In genomic region chrX:74135263-74135662, GRCm38 (mm10) we compare ENCODE assay signal across 7 mouse cellular contexts. TPM values are rescaled to one million over a fixed set of nuclear protein-coding genes. Genes with fewer than 3 reads are reported as not detected.
DNase-seq lines count a peak whose midpoint lies in the region; ATAC-seq and TF ChIP-seq lines count a peak whose summit lies in the region.
"Not testable (repeated sequence)": the region's sequence is repeated elsewhere in the genome, so short reads cannot be mapped to it uniquely, and the experiment has no call there.

Gene Mecp2, minus strand, starts transcription at chrX:74135363.

- H3K4me1 ChIP-seq in embryonic fibroblast, embryonic 13.5 days (ENCODE audit: control insufficient read depth, insufficient read depth, low read length); limb, embryonic 13.5 days; midbrain, embryonic 15.5 days: not testable (repeated sequence)

- TF ChIP-seq CTCF in embryonic fibroblast, embryonic 13.5 days (IDR thresholded peaks at IDR 0.05; ENCODE audit: borderline replicate concordance, insufficient read depth, low read length); layer of hippocampus, adult 2 months (conservative IDR thresholded peaks at IDR 0.05): not testable (repeated sequence)

- not testable (repeated sequence) for H3K9me3 ChIP-seq in limb, embryonic 13.5 days; midbrain, embryonic 15.5 days

- ATAC-seq in limb, embryonic 13.5 days (ENCODE audit: low FRiP score, low read depth); midbrain, embryonic 15.5 days (replicated peaks): not testable (repeated sequence)

- H3K9ac ChIP-seq in limb, embryonic 13.5 days; midbrain, embryonic 15.5 days: not testable (repeated sequence)

- not testable (repeated sequence) for H3K36me3 ChIP-seq in limb, embryonic 13.5 days; midbrain, embryonic 15.5 days (replicated peaks)

- not testable (repeated sequence) for TF ChIP-seq POLR2A in embryonic fibroblast, embryonic 13.5 days (IDR thresholded peaks at IDR 0.05; ENCODE audit: low read depth, low read length)

- not testable (repeated sequence) for H3K27ac ChIP-seq in embryonic fibroblast, embryonic 13.5 days (ENCODE audit: insufficient read depth, low read length); layer of hippocampus, adult 2 months; limb, embryonic 13.5 days; midbrain, embryonic 15.5 days

- DNase-seq in adrenal gland, postnatal 14 days; gastrocnemius, postnatal 36 days; heart, postnatal 4 days; layer of hippocampus, adult 2 months (ENCODE audit: low spot score in 2 of 2): not testable (repeated sequence)

- WGBS in limb, embryonic 13.5 days, result 35% methylated on average over 1 of the region's 1 CpGs
- 30% methylated on average over 1 of the region's 1 CpGs for WGBS in midbrain, embryonic 15.5 days

- peaks cover 21% of the 10 kb centered on the region; the same call in 1 of the 2 replicates for H3K27me3 ChIP-seq in limb, embryonic 13.5 days
- H3K27me3 ChIP-seq in midbrain, embryonic 15.5 days (replicated peaks), result not testable (repeated sequence)

- intact Hi-C loops in gastrocnemius, postnatal 36 days (cut with DNase I), result not testable (repeated sequence)

- H3K4me2 ChIP-seq in limb, embryonic 13.5 days (replicated peaks); midbrain, embryonic 15.5 days: not testable (repeated sequence)

- H3K4me3 ChIP-seq in embryonic fibroblast, embryonic 13.5 days (ENCODE audit: insufficient read depth, low read length); layer of hippocampus, adult 2 months; limb, embryonic 13.5 days; midbrain, embryonic 15.5 days: not testable (repeated sequence)

RNA-seq across cellular contexts. Expression of gene Mecp2, which starts in this region (rescaled TPM):
- 31.6 and 36.4 TPM in 2 replicates for total RNA-seq in adrenal gland, postnatal 14 days (2021)
- polyA plus RNA-seq in embryonic fibroblast, embryonic 13.5 days (2011; ENCODE audit: insufficient read length, low read depth, missing spikeins), result 19.0 and 21.0 TPM in 2 replicates
- 10 to 100 TPM; 21.6 to 27.7 TPM for total RNA-seq in gastrocnemius, postnatal 36 days (2021)
- 10 to 100 TPM; 37.6 to 39.6 TPM for total RNA-seq in heart, postnatal 4 days (2021)
- 10 to 100 TPM; 90.6 to 94.2 TPM for total RNA-seq in layer of hippocampus, adult 2 months (2021)
- 12.5 and 12.8 TPM in 2 replicates for polyA plus RNA-seq in limb, embryonic 13.5 days (2015; fragmentation: Nextera tagmentation; extraction: Ambion mirVana)
- 15.7 and 17.0 TPM in 2 replicates for polyA plus RNA-seq in midbrain, embryonic 15.5 days (2015; fragmentation: Nextera tagmentation; extraction: Ambion mirVana)
